Mouse (Mus musculus) heart, postnatal 0 days (tissue): ENCODE measurements at regions not wholly inside any gene's neighbourhood (a gene's known extent, or its start where the extent isn't known, plus 50 kb on each side); places are given as distances from the start of the nearest gene placed in this dataset.
"Not testable (repeated sequence)": the region's sequence is repeated elsewhere in the genome, so short reads cannot be mapped to it uniquely, and the experiment has no call there.

Source experiments
- ATAC-seq: fragments of 200-750 bp; cut with Nextera tagmentation; 2 replicates; pipeline ENCODE4 v1.8.0; 2017; ENCODE audit warnings: low read depth, moderate number of reproducible peaks, moderate library complexity; ENCODE audit not compliant: insufficient read depth
- DNase-seq: peaks from one replicate; pipeline ENCODE4 v3.0.0-alpha.2; 2016; ENCODE audit warnings: low spot score
- H3K27ac ChIP-seq: fragments of 300-500 bp; sonication (generic); 2 replicates; pipeline ENCODE4 v1.5.1; 2014; ENCODE audit warnings: low read depth, mild to moderate bottlenecking
- H3K27me3 ChIP-seq: fragments of 300-500 bp; sonication (generic); 2 replicates; pipeline ENCODE4 v1.6.1; 2014; ENCODE audit warnings: low read length, mixed read lengths; ENCODE audit not compliant: control insufficient read depth, insufficient read depth
- H3K36me3 ChIP-seq: fragments of 300-500 bp; sonication (generic); replicated peaks from 2 replicates; pipeline ENCODE4 v1.6.1; 2014; ENCODE audit warnings: low read length, mixed read lengths; ENCODE audit not compliant: control insufficient read depth, insufficient read depth
- H3K4me1 ChIP-seq: fragments of 300-500 bp; sonication (generic); 2 replicates; pipeline ENCODE4 v1.6.1; 2014; ENCODE audit warnings: antibody characterized with exemption; ENCODE audit not compliant: control insufficient read depth, insufficient read depth
- H3K4me2 ChIP-seq: fragments of 300-500 bp; sonication (generic); 2 replicates; pipeline ENCODE4 v1.6.1; 2014; ENCODE audit warnings: low read depth, mild to moderate bottlenecking, low read length, moderate library complexity
- H3K4me3 ChIP-seq: fragments of 300-500 bp; sonication (generic); 2 replicates; pipeline ENCODE4 v1.5.1; 2014; ENCODE audit warnings: low read depth, low read length
- H3K9ac ChIP-seq: fragments of 300-500 bp; sonication (generic); replicated peaks from 2 replicates; pipeline ENCODE4 v1.6.1; 2014; ENCODE audit warnings: low read depth, low read length, mixed read lengths
- H3K9me3 ChIP-seq: fragments of 300-500 bp; sonication (generic); replicated peaks from 2 replicates; pipeline ENCODE4 v1.6.1; 2016; ENCODE audit warnings: low read length; ENCODE audit not compliant: control insufficient read depth
- CTCF ChIP-seq: IDR thresholded peaks from 2 replicates; pipeline ENCODE4 v1.5.1; 2016; ENCODE audit warnings: antibody characterized with exemption, control low read depth, low read depth
- EP300 ChIP-seq: IDR thresholded peaks from 2 replicates; pipeline ENCODE4 v1.6.1; 2016; ENCODE audit warnings: antibody characterized with exemption, low read depth
- WGBS: fragments of 180-500 bp; shearing (Covaris S2); extraction: QIAGEN DNeasy Blood & Tissue Kit; methylation state at CpG from one replicate; pipeline ENCODE4 v1.1.7; 2014; 5-methylcytosine and 5-hydroxymethylcytosine counted together

DNA sequence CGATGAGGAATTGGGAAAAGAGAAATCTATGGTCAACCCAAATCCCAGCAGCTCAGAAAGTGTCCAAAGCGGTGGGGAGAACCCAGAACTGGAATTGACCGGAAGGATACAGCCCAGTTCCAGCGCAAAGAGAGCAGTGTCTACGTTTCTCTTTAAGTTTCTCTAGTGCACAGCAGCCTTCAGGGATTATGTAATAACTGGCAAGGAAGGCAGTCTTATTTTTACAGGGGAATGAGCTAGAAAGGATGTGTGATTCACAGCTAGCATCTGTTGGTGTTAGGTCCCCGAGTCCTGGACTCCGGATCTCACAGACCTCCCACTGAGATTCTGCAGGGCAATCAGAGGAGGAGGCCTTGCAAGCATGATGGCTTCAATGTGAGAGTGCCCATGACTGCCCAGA is 121.8 kb downstream of the Sec31a start:
- Histone ChIP-seq H3K27me3 (no peaks in the 10 kb centered on the region), H3K9ac (no peak overlapping the region), H3K4me1 (no peaks in the 10 kb centered on the region), H3K9me3 (peaks cover 4% of the 10 kb centered on the region; the same call in 1 of the 2 replicates), H3K4me3 (no peak overlapping the region), H3K36me3 (no peaks in the 10 kb centered on the region), H3K27ac (no peak overlapping the region), H3K4me2 (no peak overlapping the region)
- DNase-seq (peak; percentile 20), ATAC-seq (peak; percentile 66; the same call in 1 of the 2 replicates)
- TF ChIP-seq CTCF (no peak), EP300 (no peak)
- WGBS: 75% methylated on average over 7 of the region's 7 CpGs

- Histone ChIP-seq H3K27ac (no peak overlapping the region), H3K9me3 (no peaks in the 10 kb centered on the region), H3K36me3 (no peaks in the 10 kb centered on the region), H3K9ac (no peak overlapping the region), H3K4me1 (no peaks in the 10 kb centered on the region), H3K4me3 (no peak overlapping the region), H3K4me2 (no peak overlapping the region), H3K27me3 (no peaks in the 10 kb centered on the region)
- no peak for ATAC-seq
- no peak for TF ChIP-seq EP300
- no peak for TF ChIP-seq CTCF
- 82% methylated on average over 4 of the region's 4 CpGs for WGBS
- DNase-seq: no peak
Measured at GRCm38 (mm10) chr5:100280215-100280614, 120.6 kb upstream of the Tmem150c start.

DNA sequence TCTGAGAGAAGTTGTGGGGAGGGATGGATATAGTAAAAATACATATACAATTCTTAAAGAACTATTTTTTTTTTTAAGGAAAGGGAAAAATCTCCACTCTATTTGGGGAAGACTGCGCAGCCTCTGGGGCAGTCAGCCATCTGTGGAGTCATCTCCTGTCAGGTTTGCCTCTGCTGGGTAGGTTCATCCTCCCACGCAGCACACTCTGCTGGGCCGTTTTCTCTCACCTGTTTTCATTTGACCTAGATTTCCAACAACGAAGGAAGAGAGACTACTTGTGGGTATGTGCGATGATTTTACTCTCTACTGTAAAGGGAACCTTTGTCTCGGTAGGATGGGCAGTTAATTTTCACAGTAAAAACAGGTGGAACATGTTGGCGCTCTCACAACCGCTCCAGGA is 119.9 kb upstream of the Tmem150c start:
- Histone ChIP-seq H3K27ac (no peak overlapping the region), H3K36me3 (no peaks in the 10 kb centered on the region), H3K9ac (no peak overlapping the region), H3K4me2 (no peak overlapping the region), H3K4me1 (no peaks in the 10 kb centered on the region), H3K9me3 (no peaks in the 10 kb centered on the region), H3K4me3 (no peak overlapping the region), H3K27me3 (no peaks in the 10 kb centered on the region)
- ATAC-seq (no peak), DNase-seq (no peak)
- TF ChIP-seq EP300 (no peak), CTCF (no peak)
- WGBS: 89% methylated on average over 8 of the region's 8 CpGs

GRCm38 (mm10) chr5:100274674-100275073 is 115.1 kb upstream of the Tmem150c start:
- no peaks in the 10 kb centered on the region for H3K36me3 ChIP-seq
- DNase-seq (no peak), ATAC-seq (no peak)
- H3K27ac ChIP-seq: no peak overlapping the region
- H3K9ac ChIP-seq: no peak overlapping the region
- no peak overlapping the region for H3K4me2 ChIP-seq
- TF ChIP-seq EP300 (no peak), CTCF (no peak)
- no peaks in the 10 kb centered on the region for H3K4me1 ChIP-seq
- no peaks in the 10 kb centered on the region for H3K9me3 ChIP-seq
- no peak overlapping the region for H3K4me3 ChIP-seq
- 60% methylated on average over 4 of the region's 4 CpGs for WGBS
- H3K27me3 ChIP-seq: no peaks in the 10 kb centered on the region

GRCm38 (mm10) chr5:100271975-100272374 is 112.4 kb upstream of the Tmem150c start:
- not testable (repeated sequence) for H3K27me3 ChIP-seq, H3K4me3 ChIP-seq, H3K9me3 ChIP-seq, H3K4me2 ChIP-seq, DNase-seq, H3K36me3 ChIP-seq, H3K9ac ChIP-seq, ATAC-seq, H3K4me1 ChIP-seq, H3K27ac ChIP-seq
- WGBS: 79% methylated on average over 9 of the region's 9 CpGs

DNA sequence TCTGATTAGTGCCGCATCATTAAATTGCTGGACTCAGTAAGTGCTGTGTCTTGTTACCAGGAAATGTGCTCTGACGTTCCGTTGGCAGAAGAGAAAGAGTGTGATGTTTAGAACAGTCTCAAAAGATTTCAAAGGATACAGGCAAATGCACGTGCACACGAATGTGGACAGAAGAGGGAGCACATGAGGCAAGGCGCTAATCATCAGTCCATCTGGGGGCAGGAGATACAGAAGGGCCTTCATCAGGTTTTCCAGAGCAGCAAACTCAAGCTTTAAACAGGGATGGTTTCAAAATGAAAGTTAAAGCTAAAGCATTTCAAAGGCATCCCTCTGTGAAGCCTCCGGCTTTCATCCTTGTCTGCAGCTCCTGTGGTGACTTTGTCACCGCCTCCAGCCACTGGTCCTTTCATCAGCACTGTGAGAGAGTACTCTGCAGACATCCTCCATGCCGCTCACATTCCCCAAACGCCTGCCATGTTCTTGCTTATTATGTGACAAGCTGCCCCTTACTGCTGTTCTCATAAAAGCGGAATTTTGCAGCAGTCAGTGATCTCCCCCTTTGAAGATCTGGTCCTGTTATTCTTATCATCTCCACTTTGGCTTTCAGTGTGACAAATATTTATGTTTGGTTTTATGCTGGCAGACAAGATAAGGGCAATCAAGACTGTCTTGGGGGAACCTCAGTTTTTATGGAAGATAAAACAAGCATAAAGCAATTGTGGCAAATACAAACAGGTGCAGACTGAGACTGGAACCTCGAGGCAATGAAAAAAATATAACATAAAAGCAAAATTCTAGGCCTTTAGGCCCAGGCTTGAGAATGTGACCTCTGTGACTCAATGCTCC is 111.5 kb upstream of the Tmem150c start:
- Histone ChIP-seq H3K4me1 (no peaks in the 10 kb centered on the region), H3K4me2 (no peak overlapping the region), H3K27ac (no peak overlapping the region), H3K9me3 (no peaks in the 10 kb centered on the region), H3K36me3 (no peaks in the 10 kb centered on the region), H3K4me3 (no peak overlapping the region), H3K9ac (no peak overlapping the region), H3K27me3 (no peaks in the 10 kb centered on the region)
- no peak for ATAC-seq
- TF ChIP-seq CTCF: no peak
- no peak for TF ChIP-seq EP300
- DNase-seq: no peak
- WGBS: 60% methylated on average over 12 of the region's 12 CpGs
